Mouse (Mus musculus) effector memory CD4-positive, alpha-beta T cell, adult 5 months (primary cell): ENCODE data around the gene Igflr1. TPM values are rescaled to one million over a fixed set of nuclear protein-coding genes. Genes with fewer than 3 reads are reported as not detected.

Experiments
- polyA plus RNA-seq: library from polyadenylated mRNA; unstranded; fragments of 100-300 nt; shearing (Covaris generic); gene quantifications from one replicate; pipeline ENCODE4 v1.2.1, GENCODE M21; 2017

The Igflr1 gene
- polyA plus RNA-seq, result 59.7 TPM

GRCm38 (mm10) chr7:30564970-30565571 is at the start of gene Igflr1:
Gene Igflr1 (plus strand): TSS chr7:30565427.

DNA sequence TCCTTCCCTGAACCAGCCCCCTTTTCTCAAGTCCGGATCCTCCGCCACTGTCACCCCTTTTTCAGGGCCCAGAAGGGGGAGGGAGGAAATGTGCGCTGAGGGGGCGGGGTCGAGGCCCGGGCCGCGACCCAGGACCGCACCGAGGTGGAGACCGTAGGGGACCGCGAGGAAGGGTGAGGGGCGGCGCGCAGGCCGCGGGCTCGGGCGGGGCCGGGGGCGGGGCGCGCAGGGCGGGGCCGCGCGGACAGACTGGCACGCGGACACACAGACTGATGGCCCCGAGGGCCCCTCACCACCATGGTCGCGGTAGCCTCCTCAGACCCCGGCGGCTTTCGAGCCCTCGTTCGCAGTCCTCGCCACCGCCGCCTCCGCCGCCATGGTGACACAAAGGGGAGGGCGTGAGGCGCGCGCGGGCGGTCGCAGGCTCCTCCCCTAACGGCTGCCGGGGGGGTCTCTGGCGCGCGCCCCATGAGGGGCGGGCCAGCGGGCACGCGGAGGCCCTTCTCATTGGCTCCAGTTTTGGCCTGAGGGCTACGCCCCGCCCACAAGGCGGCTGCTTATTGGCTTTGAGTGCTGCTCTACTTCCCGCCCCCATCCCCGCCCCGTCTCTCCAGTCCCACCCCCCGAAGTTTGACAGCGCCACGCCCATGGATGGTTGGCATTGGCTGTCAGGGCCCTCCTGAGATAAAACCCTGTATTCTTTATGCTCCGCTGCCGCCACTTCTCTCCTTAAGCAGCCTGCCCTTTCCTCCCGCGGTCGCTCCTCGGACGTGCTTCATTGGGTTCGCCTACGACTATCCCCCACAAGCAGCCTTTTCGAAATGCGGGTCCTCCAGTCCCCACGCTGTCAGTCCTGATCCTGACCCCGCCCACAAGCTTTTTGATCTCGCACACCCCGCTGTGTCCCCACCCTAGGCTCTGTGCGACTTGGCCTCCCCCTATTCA is 30.3 kb upstream of the Igflr1 start, which contains the start of gene Arhgap33:
TSS of gene Arhgap33 (minus strand) at position 428 of the 945 bp plus-strand sequence.

DNA sequence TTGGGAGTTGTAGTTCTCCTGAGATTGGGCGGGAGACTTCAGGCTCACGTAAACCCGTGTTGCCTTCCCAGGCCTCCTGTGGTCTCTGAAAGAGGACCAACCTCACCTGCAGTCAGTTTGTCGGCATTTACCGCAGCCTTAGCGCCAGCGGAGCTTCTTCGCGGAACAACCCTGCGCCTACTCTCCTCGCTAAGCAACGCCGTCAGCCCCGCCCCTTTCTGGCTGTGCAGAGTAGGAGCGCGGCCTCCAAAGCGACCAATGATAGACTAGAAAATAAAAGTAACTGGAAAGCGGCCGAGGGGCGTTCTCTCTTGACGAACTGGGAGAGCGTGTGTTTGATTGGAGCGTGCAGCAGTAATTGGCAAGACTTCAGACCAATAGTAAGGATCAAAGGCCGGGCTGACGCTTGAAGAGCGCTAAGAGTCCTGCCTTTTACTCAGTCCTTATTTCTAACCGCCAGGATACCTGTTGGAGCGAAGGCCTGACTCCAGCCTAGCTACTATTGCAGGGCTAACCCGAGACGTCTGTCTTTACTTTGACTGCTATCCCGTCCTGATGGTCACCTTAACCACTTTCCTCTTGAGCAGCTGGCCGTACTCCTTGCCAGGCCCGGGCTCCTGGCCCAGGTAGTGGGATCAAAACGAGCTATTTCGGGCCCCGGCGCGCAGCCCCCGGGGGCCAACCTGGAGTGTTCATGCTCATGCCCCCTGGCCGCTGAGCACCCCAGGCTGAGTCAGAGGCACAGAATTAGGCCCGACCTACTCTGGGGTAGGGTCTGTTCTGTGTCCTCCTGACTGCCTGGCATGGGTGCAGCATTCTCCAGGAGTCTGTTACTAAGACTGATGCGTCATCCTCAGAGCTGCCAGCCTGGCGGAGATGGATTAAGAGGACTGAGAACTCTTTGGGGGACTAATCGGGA is 12.9 kb upstream of the Igflr1 start, which contains the start of the genes Hspb6 and Proser3:
TSS of gene Hspb6 (plus strand) at position 77 of the 919 bp plus-strand sequence.
TSS of gene Proser3 (minus strand) at position 198 of the 919 bp plus-strand sequence.

GRCm38 (mm10) chr7:30559443-30559954 is 5.7 kb upstream of the Igflr1 start, which contains the start of gene Lin37:
Gene Lin37 (minus strand): TSS chr7:30559838.

DNA sequence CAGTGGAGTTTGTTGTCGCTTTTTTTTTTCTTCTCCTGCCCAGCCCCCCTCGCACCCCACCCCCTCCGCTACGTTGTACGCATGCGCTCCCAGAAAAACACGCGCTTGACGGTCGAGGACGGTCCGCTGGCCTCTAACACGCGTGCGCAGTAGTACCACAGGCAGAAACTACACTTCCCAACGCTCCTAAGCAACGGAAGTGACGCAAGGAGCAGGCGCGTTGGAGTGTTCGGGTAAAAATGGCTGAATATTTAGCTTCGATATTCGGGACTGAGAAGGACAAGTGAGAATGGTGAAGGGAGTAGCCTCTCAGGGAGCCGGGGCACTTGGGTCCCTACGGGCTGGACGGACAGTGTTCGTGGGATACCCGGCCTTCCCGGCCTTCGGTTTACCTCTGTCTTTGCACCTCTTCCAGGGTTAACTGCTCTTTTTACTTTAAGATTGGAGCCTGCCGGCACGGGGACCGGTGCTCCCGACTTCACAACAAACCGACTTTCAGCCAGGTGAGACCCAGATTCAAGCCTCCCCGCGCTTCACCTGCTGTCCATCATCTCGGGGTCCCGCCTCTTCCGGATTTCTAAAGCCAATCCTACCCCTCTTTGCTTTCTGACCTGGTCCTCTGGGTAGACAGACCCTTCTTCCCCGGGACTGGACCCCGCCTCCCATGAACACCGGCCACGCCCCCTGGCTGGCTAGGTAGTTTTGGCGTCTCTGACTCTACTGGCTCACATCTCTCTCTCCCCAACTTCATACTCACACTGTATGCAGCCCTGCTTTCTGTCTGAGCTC is 1.9 kb upstream of the Igflr1 start, which contains the start of the genes U2af1l4, Gm49396 and Psenen:
TSS of gene U2af1l4 (plus strand) at position 185 of the 789 bp plus-strand sequence.
TSS of gene Gm49396 (plus strand) at position 228 of the 789 bp plus-strand sequence.
TSS of gene Psenen (minus strand) at position 511 of the 789 bp plus-strand sequence.

DNA sequence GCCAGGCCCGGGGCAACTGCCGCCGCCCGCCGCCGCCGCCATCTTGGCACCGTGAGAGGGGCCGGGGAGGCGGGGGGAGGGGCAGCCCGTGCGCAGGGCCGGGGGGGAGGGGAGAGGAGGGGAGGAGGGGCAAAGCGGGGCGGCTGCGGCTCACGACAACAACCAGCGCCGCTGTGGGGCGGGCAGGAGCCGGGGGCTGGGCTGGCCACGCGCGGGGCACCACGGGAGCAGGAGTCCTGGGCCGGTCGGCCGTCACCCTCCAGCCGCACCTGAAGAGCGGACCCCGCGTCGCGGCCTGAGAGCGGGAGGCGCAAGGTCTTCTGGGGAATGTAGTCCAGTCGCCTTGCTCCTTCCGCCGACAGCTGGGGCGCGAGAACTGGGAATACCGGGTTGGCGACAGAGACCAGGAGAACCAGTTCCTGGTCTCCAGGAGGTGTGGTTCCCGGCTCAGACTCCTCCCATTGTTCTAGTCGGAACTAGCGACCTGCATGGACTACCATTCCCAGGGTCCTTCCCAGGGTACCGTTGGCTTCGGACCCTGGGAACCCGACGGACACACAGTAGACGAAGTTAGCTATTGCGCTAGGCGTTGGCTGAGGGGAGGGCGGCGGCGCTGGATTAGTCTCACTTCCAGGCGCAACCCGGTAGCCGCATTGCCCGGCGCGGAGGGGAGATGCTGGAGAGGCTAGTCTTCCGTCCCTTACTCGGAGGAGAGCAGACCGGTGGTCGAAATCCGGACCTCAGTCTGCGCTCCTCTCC is 23.6 kb downstream of the Igflr1 start, which contains the start of gene Kmt2b:
TSS of gene Kmt2b (minus strand) at position 51 of the 759 bp plus-strand sequence.

DNA sequence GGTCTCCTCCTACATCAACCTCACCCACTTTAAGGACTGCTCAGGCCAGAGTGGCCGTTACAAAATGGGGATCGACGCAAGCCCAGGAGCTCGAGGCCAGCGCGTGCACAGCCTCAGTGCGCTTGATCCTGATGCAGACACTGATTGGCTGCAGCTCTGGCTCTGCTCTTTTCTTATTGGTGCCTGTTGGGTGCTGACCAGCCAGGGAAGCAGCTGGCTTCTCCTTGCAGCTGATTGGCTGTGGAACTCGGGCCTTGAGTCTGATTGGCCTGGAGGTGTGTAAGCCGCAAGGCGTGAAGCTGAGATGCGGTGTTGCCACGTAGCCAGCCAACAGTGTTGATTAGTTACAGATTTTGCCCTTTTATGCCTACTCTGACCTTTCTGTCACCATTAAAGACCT is 33.6 kb downstream of the Igflr1 start, which contains the start of gene Zbtb32:
TSS of gene Zbtb32 (minus strand) at position 124 of the 400 bp plus-strand sequence.

GRCm38 (mm10) chr7:30612654-30613402 is 47.6 kb downstream of the Igflr1 start, which contains the start of gene Upk1a:
Gene Upk1a (minus strand): TSS chr7:30612847.

Other genes with a start within 250 kb of the Igflr1 start
- gene E130208F15Rik, start 243.7 kb upstream of the Igflr1 start, polyA plus RNA-seq, result not detected
- 20.6 TPM for gene Sdhaf1, start 241.5 kb upstream of the Igflr1 start, polyA plus RNA-seq
- not detected for gene Lrfn3, start 202.7 kb upstream of the Igflr1 start, polyA plus RNA-seq
- 2.8 TPM for gene Tyrobp, start 151.7 kb upstream of the Igflr1 start, polyA plus RNA-seq
- gene Hcst, start 145.6 kb upstream of the Igflr1 start, polyA plus RNA-seq, result 589 TPM
- 853 TPM for gene Nfkbid, start 143.7 kb upstream of the Igflr1 start, polyA plus RNA-seq
- gene Aplp1, start 119.9 kb upstream of the Igflr1 start, polyA plus RNA-seq, result 34.3 TPM
- 0.25 TPM for gene Kirrel2, start 107.7 kb upstream of the Igflr1 start, polyA plus RNA-seq
- gene Nphs1, start 107.1 kb upstream of the Igflr1 start, polyA plus RNA-seq, result not detected
- gene Prodh2, start 71.8 kb upstream of the Igflr1 start, polyA plus RNA-seq, result not detected
- 1.0 TPM for gene Arhgap33, start 30.4 kb upstream of the Igflr1 start, polyA plus RNA-seq
- 3.3 TPM for gene Hspb6, start 13.2 kb upstream of the Igflr1 start, polyA plus RNA-seq
- 3.3 TPM for gene Proser3, start 13.1 kb upstream of the Igflr1 start, polyA plus RNA-seq
- gene Lin37, start 5.6 kb upstream of the Igflr1 start, polyA plus RNA-seq, result 48.0 TPM
- 84.8 TPM for gene U2af1l4, start 2.1 kb upstream of the Igflr1 start, polyA plus RNA-seq
- 57.8 TPM for gene Gm49396, start 2.1 kb upstream of the Igflr1 start, polyA plus RNA-seq
- 137 TPM for gene Psenen, start 1.8 kb upstream of the Igflr1 start, polyA plus RNA-seq
- 14.0 TPM for gene Kmt2b, start 23.3 kb downstream of the Igflr1 start, polyA plus RNA-seq
- 12.8 TPM for gene Zbtb32, start 33.5 kb downstream of the Igflr1 start, polyA plus RNA-seq
- gene Upk1a, start 47.4 kb downstream of the Igflr1 start, polyA plus RNA-seq, result 0.79 TPM
- gene Cox6b1, start 60.7 kb downstream of the Igflr1 start, polyA plus RNA-seq, result 388 TPM
- gene Etv2, start 70.4 kb downstream of the Igflr1 start, polyA plus RNA-seq, result not detected
- gene Rbm42, start 84.9 kb downstream of the Igflr1 start, polyA plus RNA-seq, result 194 TPM
- 36.3 TPM for gene Haus5, start 99.6 kb downstream of the Igflr1 start, polyA plus RNA-seq
- gene Pmis2, start 106.2 kb downstream of the Igflr1 start, polyA plus RNA-seq, result 0.56 TPM
- gene 2200002J24Rik, start 133.5 kb downstream of the Igflr1 start, polyA plus RNA-seq, result not detected
- not detected for gene Atp4a, start 146.8 kb downstream of the Igflr1 start, polyA plus RNA-seq
- gene Tmem147, start 164.1 kb downstream of the Igflr1 start, polyA plus RNA-seq, result 51.5 TPM
- gene Gapdhs, start 178.3 kb downstream of the Igflr1 start, polyA plus RNA-seq, result not detected
- 0.17 TPM for gene Sbsn, start 186.0 kb downstream of the Igflr1 start, polyA plus RNA-seq
- not detected for gene Dmkn, start 198.3 kb downstream of the Igflr1 start, polyA plus RNA-seq
- gene Krtdap, start 222.5 kb downstream of the Igflr1 start, polyA plus RNA-seq, result not detected